ENCODE assay signal across 11 mouse cellular contexts in genomic region chr9:69457143-69457542, GRCm38 (mm10). TPM values are rescaled to one million over a fixed set of nuclear protein-coding genes. Genes with fewer than 3 reads are reported as not detected.
A peak's percentile ranks its signal among the peaks of the same experiment; 100 is the strongest.
DNase-seq lines count a peak whose midpoint lies in the region; ATAC-seq lines count a peak whose summit lies in the region.
"Had no signal": no experiment of that assay in that cellular context is flagged by ENCODE, and none has a peak within 500 bp of the region (broad histone marks: within the 10 kb centered on the region; RNA-seq: fewer than 3 reads in every experiment).

No protein-coding gene starts in this region.

- no peak overlapping the region for H3K4me3 ChIP-seq in forebrain, embryonic 12.5 days (replicated peaks)
- no peak overlapping the region for H3K4me3 ChIP-seq in forebrain, embryonic 14.5 days (ENCODE audit: low read depth, low read length)
- no peak overlapping the region for H3K4me3 ChIP-seq in kidney, embryonic 15.5 days (replicated peaks)
- no peak overlapping the region for H3K4me3 ChIP-seq in embryonic facial prominence, embryonic 10.5 days
- H3K4me3 ChIP-seq in limb, embryonic 12.5 days (replicated peaks): no peak overlapping the region
- H3K4me3 ChIP-seq: forebrain, embryonic 13.5 days had no signal

- H3K27ac ChIP-seq in forebrain, embryonic 12.5 days: 0 out of 2 replicates have a peak overlapping the region, but pooled peaks have one; percentile 2
- no peak overlapping the region for H3K27ac ChIP-seq in forebrain, embryonic 14.5 days (ENCODE audit: low read depth, low read length)
- H3K27ac ChIP-seq in kidney, embryonic 15.5 days: peak overlapping the region; percentile 92
- H3K27ac ChIP-seq in embryonic facial prominence, embryonic 10.5 days (replicated peaks): peak overlapping the region; percentile 75
- H3K27ac ChIP-seq in limb, embryonic 12.5 days: peak overlapping the region; percentile 90; the same call in 1 of the 2 replicates
- H3K27ac ChIP-seq: forebrain, embryonic 13.5 days had no signal

- H3K36me3 ChIP-seq in forebrain, embryonic 12.5 days (replicated peaks): no peaks in the 10 kb centered on the region
- no peaks in the 10 kb centered on the region for H3K36me3 ChIP-seq in forebrain, embryonic 14.5 days (ENCODE audit: control insufficient read depth, insufficient read depth, low read length)
- H3K36me3 ChIP-seq in kidney, embryonic 15.5 days: peaks cover 14% of the 10 kb centered on the region; the same call in 1 of the 2 replicates
- no peaks in the 10 kb centered on the region for H3K36me3 ChIP-seq in embryonic facial prominence, embryonic 10.5 days (replicated peaks)
- H3K36me3 ChIP-seq in limb, embryonic 12.5 days: no peaks in the 10 kb centered on the region; the same call in 1 of the 2 replicates

- 92% methylated on average over 3 of the region's 3 CpGs for WGBS in forebrain, embryonic 12.5 days
- 94% methylated on average over 3 of the region's 3 CpGs for WGBS in forebrain, embryonic 14.5 days
- 90% methylated on average over 3 of the region's 3 CpGs for WGBS in kidney, embryonic 15.5 days
- 94% methylated on average over 3 of the region's 3 CpGs for WGBS in embryonic facial prominence, embryonic 10.5 days
- WGBS in limb, embryonic 12.5 days: 98% methylated on average over 3 of the region's 3 CpGs

- H3K4me2 ChIP-seq in forebrain, embryonic 12.5 days: no peak overlapping the region
- no peak overlapping the region for H3K4me2 ChIP-seq in forebrain, embryonic 14.5 days (ENCODE audit: low read length)
- peak overlapping the region; percentile 77 for H3K4me2 ChIP-seq in kidney, embryonic 15.5 days
- H3K4me2 ChIP-seq in limb, embryonic 12.5 days: no peak overlapping the region
- H3K4me2 ChIP-seq: forebrain, embryonic 13.5 days; midbrain, embryonic 11.5 days had no signal

- no peak overlapping the region for H3K9ac ChIP-seq in forebrain, embryonic 12.5 days
- no peak overlapping the region for H3K9ac ChIP-seq in forebrain, embryonic 14.5 days (ENCODE audit: low read length)
- no peak overlapping the region for H3K9ac ChIP-seq in kidney, embryonic 15.5 days
- no peak overlapping the region for H3K9ac ChIP-seq in limb, embryonic 12.5 days (replicated peaks)
- H3K9ac ChIP-seq: forebrain, embryonic 13.5 days had no signal

- ATAC-seq in forebrain, embryonic 12.5 days (ENCODE audit: low FRiP score): no peak
- no peak for ATAC-seq in forebrain, embryonic 14.5 days
- no peak for ATAC-seq in kidney, embryonic 15.5 days (replicated peaks; ENCODE audit: low FRiP score)
- ATAC-seq in limb, embryonic 12.5 days (ENCODE audit: insufficient number of reproducible peaks, insufficient read depth, low FRiP score, low TSS enrichment, low read depth): no peak
- ATAC-seq: forebrain, embryonic 13.5 days had no signal

- H3K4me1 ChIP-seq in forebrain, embryonic 12.5 days: peaks cover 30% of the 10 kb centered on the region
- peaks cover 9% of the 10 kb centered on the region; the same call in 1 of the 2 replicates for H3K4me1 ChIP-seq in forebrain, embryonic 14.5 days (ENCODE audit: control insufficient read depth, insufficient read depth, low read length)
- peaks cover 80% of the 10 kb centered on the region for H3K4me1 ChIP-seq in kidney, embryonic 15.5 days
- peaks cover 72% of the 10 kb centered on the region for H3K4me1 ChIP-seq in embryonic facial prominence, embryonic 10.5 days
- peaks cover 72% of the 10 kb centered on the region for H3K4me1 ChIP-seq in limb, embryonic 12.5 days (replicated peaks)

- peaks cover 35% of the 10 kb centered on the region for H3K27me3 ChIP-seq in forebrain, embryonic 12.5 days
- H3K27me3 ChIP-seq in forebrain, embryonic 14.5 days (replicated peaks; ENCODE audit: control insufficient read depth, insufficient read depth, low read length): 0 out of 2 replicates have a peak, but pooled peaks cover 10% of the 10 kb centered on the region
- H3K27me3 ChIP-seq in kidney, embryonic 15.5 days: no peaks in the 10 kb centered on the region
- H3K27me3 ChIP-seq in embryonic facial prominence, embryonic 10.5 days (replicated peaks; ENCODE audit: low read depth, poor library complexity, severe bottlenecking): peaks cover 42% of the 10 kb centered on the region
- H3K27me3 ChIP-seq in limb, embryonic 12.5 days: no peaks in the 10 kb centered on the region; the same call in 1 of the 2 replicates

- DNase-seq in forebrain, embryonic 14.5 days (ENCODE audit: low spot score): no peak
- DNase-seq in kidney, adult 11 months: no peak
- DNase-seq in embryonic facial prominence, embryonic 10.5 days (ENCODE audit: low spot score): no peak
- no peak for DNase-seq in urinary bladder, postnatal 14 days (ENCODE audit: low spot score)
- no peak for DNase-seq in ovary, postnatal 10 days (ENCODE audit: low spot score)
- DNase-seq: spleen, adult 18-20 months had no signal

- no peaks in the 10 kb centered on the region for H3K9me3 ChIP-seq in forebrain, embryonic 12.5 days
- H3K9me3 ChIP-seq in forebrain, embryonic 14.5 days (replicated peaks; ENCODE audit: control insufficient read depth, low read length): no peaks in the 10 kb centered on the region
- no peaks in the 10 kb centered on the region for H3K9me3 ChIP-seq in kidney, embryonic 15.5 days (replicated peaks)
- no peaks in the 10 kb centered on the region for H3K9me3 ChIP-seq in embryonic facial prominence, embryonic 10.5 days
- H3K9me3 ChIP-seq in limb, embryonic 12.5 days: no peaks in the 10 kb centered on the region
- H3K9me3 ChIP-seq: forebrain, embryonic 13.5 days had no signal

RNA-seq across cellular contexts. Expression of gene Anxa2, which starts 3.7 kb away (rescaled TPM):
- polyA plus RNA-seq in forebrain, embryonic 12.5 days (2016; fragmentation: Nextera tagmentation; extraction: Ambion mirVana): 114 and 160 TPM in 2 replicates
- 109 and 118 TPM in 2 replicates for polyA plus RNA-seq in forebrain, embryonic 14.5 days (2014; fragmentation: Nextera tagmentation; extraction: Ambion mirVana)
- polyA plus RNA-seq in kidney, embryonic 15.5 days (2015; fragmentation: Nextera tagmentation; extraction: Ambion mirVana): 567 and 614 TPM in 2 replicates
- polyA plus RNA-seq in embryonic facial prominence, embryonic 10.5 days (2016; fragmentation: Nextera tagmentation; extraction: Ambion mirVana): 112 and 145 TPM in 2 replicates
- polyA plus RNA-seq in limb, embryonic 12.5 days (2016; fragmentation: Nextera tagmentation; extraction: Ambion mirVana): 261 and 301 TPM in 2 replicates

RNA-seq across cellular contexts. Expression of gene Ice2, which starts 59.4 kb away (rescaled TPM):
- 21.1 and 21.3 TPM in 2 replicates for polyA plus RNA-seq in forebrain, embryonic 12.5 days (2016; fragmentation: Nextera tagmentation; extraction: Ambion mirVana)
- 12.9 and 13.8 TPM in 2 replicates for polyA plus RNA-seq in forebrain, embryonic 14.5 days (2014; fragmentation: Nextera tagmentation; extraction: Ambion mirVana)
- 21.3 and 23.4 TPM in 2 replicates for polyA plus RNA-seq in kidney, embryonic 15.5 days (2015; fragmentation: Nextera tagmentation; extraction: Ambion mirVana)
- 22.5 and 23.0 TPM in 2 replicates for polyA plus RNA-seq in embryonic facial prominence, embryonic 10.5 days (2016; fragmentation: Nextera tagmentation; extraction: Ambion mirVana)
- 25.1 and 26.3 TPM in 2 replicates for polyA plus RNA-seq in limb, embryonic 12.5 days (2016; fragmentation: Nextera tagmentation; extraction: Ambion mirVana)
